Mouse (Mus musculus): Measurements from ENCODE around the gene Ctdnep1.

Ctdnep1 gene

DNA sequence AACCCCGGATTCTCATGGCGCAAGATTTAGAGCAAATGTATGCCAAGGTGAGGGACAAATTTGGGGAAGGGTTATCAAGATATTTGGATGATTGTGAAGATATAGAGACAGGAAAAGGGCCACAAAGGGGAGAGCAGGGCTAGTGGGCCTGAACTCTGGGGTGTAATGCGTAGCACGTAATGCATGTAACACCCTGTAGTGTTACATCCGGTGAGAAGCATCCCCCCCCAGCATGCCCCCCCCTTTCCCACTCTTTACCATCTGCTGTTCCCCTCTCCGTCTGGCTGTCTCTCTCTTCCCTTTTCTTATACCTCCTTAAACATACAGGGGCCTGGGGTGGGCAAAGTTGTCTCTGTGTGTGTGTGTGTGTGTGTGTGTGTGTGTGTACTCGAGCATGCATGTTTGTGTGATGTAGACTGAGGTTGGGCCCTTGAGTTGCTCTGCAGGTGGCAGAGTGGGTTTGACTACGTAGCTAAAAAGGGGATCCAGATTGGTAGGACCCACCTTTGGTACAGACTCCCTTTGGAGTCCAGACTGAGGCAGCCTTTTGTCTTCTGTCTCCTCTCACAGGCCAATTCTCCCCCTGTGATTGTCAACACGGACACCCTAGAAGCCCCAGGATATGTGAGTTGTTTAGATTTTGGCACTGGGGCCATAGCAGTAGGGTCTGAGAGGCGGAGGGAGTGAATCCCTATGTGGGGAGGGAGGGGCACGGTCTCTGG lies 49.0 kb downstream of the Ctdnep1 start:
- WGBS, result 29% methylated on average over 11 of the region's 11 CpGs

DNA sequence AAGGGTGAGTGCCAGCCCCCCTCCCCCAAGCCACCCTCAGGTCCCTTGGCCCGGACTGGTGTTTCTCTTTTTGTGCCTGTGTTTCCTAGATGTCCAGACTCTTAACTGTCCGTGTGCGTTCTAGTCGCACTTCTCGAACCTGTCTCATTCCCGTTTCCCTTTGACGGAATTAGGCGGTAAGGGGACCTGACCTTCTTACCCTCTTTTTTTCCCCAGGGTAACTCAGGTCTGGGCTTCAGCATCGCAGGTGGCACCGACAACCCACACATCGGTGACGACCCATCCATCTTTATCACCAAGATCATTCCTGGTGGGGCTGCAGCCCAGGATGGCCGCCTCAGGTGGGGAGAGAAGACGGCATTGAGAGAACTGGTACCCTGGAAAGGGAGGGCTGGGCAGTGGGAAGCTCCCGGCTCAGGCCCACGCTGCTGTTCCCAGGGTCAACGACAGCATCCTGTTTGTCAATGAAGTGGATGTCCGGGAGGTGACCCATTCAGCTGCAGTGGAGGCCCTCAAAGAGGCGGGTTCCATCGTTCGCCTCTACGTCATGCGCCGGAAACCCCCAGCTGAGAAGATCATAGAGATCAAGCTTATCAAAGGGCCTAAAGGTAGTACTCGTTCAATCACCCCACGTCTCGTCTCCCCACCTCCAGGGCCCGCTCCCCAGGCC lies 49.8 kb downstream of the Ctdnep1 start:
- 84% methylated on average over 28 of the region's 28 CpGs for WGBS

DNA sequence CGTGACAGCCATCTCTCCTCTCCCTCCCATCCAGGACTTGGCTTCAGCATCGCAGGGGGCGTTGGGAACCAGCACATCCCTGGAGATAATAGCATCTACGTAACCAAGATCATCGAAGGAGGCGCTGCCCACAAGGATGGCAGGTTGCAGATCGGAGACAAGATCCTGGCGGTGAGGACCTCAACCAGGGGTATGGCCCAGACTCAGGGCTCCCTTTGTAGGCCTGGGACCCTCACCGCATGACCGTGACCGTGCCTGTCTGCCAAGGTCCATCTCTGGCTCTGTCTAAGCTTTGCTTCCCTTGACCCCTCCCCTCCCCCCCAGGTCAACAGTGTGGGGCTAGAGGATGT lies 50.3 kb downstream of the Ctdnep1 start:
- 77% methylated on average over 11 of the region's 11 CpGs for WGBS

DNA sequence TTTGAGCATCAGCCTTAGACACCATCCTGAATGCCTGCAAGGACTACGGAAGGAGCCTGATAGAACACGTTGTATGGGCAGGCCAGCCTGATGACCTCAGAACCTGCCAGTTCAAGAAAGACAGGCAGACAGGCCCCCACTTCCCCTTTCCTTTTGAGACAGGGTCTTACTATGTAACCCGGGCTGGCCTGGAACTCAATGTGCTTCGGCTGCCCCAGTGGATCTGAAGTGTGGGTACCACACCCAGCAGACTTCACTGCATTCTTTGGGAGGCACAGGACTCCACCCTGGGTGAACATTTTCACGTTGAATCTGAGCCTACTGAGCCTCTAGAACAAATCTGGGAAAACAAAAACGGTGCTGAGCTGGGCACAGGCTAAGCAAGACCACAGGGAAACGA lies 57.2 kb downstream of the Ctdnep1 start:
- 64% methylated on average over 7 of the region's 7 CpGs for WGBS

DNA sequence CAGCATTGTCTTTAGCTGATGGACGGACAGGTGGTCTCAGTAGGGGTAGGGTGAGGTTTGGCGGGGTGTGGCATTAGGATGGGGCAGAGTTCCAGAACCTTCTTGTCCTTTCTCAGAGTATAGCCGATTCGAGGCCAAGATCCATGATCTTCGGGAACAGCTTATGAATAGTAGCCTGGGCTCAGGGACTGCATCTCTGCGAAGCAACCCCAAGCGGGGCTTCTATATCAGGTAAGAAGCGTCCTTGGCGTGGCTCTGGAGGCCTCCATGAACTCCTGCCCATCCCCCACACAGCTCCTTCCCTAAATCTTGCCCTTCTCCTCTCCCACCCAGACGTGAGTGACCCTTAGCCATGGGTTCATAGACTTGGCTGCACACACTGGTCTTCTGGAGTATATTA lies 58.7 kb downstream of the Ctdnep1 start:
- 90% methylated on average over 10 of the region's 10 CpGs for WGBS

DNA sequence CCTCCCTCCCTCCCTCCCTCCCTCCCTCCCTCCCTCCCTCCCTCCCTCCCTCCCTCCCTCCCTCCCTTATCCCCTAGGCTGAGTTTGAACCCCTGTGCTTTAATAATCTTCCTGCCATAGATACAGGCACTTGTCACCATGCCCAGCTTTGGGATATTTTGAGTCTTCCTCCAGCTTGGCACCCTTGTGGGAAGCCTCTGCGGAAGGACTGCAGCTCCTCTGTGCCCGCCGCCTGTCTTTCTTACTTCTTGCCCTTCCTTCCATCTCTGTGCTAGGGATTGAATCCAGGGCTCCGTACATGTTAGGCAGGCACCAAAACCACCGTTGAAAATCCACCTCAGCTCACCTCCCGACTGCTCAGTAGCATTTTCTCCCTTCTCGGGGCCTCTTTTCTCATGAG lies 59.2 kb downstream of the Ctdnep1 start:
- 46% methylated on average over 7 of the region's 7 CpGs for WGBS

All from cerebral cortex, adult 2 months (tissue).